Mouse (Mus musculus): ENCODE measurements around the gene Tnfrsf21.

The Tnfrsf21 gene

DNA sequence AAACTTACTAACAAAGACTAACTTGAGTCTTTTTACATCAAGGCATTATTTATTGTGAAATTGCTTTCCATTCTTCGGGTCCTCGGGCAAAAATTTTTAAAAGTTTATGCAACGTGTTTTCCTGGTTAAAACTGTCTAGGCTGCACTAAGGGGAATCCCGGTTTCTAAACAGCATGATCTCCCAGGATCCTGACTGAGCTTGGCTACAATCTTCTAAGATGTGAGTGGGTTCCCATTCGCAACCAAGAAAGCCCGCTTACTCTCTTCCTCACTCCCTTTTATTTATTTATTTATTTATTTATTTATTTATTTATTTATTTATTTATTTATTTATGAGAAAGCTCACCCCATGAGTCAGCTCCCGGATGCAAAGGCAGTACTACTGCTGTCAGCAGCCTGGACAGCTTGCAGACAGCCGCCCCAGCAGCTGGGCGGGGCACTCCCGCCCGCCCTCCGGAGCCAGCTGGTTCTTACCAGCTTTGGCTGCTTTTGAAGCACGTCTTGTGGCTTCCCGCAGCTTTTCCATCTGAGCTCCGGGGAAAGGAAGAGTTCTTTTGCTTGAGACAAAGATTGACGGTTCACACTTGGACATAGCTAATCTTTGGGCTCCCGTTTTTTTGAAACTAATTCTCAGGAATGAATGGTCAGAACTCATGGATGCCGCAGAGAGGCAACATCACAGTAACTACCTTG lies 60.6 kb downstream of the Tnfrsf21 start:
- DNase-seq (ENCODE audit: low read depth, low spot score), result peak; percentile 87

DNA sequence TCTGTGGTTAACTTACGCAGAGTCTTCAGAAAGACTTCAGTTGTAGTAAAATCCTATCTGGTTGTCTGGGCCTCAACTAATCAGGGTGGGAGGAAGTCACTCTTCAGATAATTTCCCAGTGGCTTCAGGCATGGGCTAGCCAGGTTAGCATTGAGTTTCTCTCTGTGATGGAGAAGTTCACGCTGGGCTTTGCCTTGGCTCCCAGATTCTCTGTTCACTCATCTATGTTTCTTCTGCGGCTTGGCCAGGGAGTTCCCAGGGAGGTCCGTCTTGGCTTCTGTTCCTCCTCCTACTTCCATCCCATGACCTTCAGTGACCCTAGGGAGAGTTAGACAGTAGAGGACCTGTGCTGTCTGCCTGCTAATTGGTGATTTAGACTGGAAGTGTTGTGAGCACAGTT lies 61.2 kb downstream of the Tnfrsf21 start:
- no peak for DNase-seq (ENCODE audit: low read depth, low spot score)

DNA sequence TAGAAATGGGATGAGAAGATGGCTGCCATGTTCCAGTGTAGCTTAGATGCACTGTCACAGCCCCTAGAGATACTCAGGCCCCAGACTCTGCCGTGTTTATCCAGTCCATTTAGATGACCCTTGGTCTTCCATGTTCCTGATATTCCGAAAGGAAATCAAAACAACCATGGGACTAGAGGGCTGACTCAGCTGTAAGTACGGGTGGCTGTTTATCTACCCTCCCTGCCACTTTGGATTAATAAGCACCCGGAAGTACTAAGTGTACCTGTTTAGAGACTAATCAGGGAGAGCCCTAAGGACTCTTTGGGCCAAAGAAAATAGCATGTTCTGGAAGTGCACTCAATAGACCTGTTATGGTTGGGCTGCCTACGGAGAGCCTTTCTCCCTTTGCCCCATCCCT lies 64.9 kb downstream of the Tnfrsf21 start:
- DNase-seq (ENCODE audit: low read depth, low spot score), result no peak

DNA sequence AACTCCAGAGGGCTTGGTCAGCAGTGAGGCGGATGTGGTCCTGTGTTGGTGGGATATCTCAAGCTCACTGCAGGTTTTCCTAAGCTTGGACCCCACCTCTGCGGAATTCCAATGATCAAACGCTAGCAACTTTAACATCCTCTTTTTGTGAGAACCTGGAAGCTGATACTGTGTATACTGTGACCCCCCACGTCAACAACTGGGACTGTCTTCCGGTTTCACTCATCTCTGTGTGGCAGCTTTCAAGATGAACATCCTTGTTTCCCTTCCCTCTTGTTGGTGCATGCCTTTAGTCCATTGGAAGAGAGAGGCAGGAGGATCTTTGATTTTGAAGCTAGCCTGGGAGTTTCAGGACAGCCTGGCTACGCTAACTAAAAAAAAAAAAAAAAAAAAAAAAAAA lies 73.1 kb downstream of the Tnfrsf21 start:
- no peak for DNase-seq (ENCODE audit: low read depth, low spot score)

DNA sequence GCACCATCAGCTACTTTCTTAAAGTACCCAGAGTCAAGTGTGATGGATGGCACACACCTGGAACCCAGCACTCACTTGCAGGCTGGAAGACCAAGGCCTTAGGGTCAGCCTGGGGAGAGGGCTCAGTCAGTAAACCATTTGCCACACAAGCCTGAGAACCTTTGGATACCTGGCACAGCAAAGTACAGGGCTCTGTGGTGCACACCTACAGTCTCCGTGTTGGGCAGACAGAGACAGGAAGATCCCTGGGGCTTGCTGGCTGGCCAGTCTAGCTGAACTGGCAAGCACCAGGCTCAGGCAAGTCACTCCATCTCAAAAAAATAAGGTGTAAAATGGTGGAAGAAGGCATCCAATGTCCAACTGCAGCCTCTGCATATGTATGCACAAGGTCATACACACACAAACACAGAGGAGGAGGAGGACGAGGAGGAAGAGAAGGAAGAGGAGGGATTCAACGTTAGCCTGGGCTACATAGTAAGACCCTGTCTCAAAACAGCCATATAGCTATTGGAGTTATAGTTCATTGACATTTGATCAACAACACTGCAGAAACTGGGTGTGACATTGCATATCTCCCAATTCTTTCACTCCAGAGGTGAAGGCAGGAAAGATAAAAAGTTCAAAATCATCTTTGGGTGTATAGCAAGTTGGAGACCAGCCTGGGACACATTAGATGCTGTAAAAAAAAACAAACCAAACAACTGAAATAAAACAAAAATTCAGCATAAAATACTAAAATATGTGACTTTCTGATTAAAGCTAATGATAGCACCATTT lies 74.8 kb downstream of the Tnfrsf21 start:
- DNase-seq (ENCODE audit: low read depth, low spot score), result no peak

DNA sequence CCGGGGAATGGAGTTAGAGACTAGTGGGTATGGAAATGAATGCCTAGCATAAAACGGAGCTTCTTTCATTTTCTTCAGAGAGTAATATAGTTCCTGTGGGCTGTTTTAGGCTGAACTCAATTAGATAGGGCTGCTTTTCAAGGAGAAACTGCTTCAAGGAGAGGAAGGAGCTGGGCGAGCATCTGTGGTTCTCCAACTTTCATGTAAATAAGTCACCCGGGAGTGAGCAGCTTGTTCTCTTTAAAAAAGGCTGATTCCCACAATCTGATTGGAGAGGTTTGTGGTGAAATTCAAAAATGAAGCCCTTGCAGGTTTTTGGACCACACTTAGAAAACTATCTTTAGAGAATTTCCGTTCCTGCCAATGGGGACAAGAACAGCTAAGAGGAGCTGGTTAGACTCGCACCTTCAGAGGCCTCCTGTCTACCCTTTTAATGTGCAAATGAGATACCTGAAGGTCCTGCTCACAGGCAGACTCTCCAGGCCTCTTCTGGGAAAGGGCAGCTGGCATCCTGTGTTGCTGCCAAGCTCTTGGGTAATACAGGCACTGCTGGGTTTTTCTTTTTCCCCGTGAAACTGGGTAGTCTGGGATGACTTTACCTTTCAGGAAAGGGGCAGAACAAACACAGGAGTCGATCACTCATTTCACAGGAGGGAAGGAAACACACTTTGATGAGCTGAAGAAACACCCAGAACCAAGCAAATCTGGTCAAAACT lies 76.1 kb downstream of the Tnfrsf21 start:
- DNase-seq (ENCODE audit: low read depth, low spot score), result no peak

DNA sequence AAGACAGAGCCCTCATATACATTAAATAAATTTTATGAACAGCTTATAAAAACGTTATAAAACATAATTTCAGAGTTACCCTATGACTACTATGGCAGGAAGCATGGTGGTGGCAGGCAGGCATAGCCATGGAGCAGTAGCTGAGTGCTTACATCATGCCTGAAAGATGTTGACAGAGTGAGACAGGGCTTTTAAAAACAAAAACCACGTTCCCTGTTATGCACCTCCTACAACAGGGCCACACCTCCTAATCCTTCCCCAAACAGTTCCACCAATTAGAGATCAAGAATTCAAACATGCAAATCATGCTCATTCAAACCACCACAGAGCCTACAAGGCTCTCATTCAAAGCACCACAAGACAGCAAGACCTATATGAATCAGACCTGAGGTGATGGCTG lies 77.9 kb downstream of the Tnfrsf21 start:
- no peak for DNase-seq (ENCODE audit: low read depth, low spot score)

DNA sequence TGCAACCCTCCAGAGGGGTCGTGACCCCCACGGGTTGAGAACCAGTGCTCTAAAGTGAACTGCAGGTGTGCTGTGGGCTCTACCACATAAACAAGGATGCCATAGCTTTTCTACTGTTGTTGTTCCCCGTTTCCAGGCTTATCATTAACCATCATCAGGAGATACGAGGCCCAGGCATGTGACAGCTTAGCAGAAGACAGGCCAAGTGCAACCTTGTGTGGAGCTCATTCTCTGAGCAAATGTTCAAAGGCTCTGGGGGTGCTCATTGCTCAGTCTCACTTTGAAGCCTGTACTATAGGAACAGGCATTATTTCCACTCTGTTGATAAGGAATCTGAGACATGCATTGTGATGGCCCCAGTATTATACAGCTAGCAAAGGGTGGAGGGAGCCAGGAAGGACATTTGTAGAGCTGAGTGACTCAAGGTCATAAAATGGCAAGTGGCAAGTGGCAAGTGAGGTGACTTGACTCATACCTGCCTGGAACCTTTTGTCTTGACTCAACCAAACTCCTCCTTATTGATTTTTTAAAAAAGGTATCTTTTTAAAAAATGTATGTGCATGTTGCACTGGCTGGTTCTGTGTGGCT lies 80.8 kb downstream of the Tnfrsf21 start:
- no peak for DNase-seq (ENCODE audit: low read depth, low spot score)

DNA sequence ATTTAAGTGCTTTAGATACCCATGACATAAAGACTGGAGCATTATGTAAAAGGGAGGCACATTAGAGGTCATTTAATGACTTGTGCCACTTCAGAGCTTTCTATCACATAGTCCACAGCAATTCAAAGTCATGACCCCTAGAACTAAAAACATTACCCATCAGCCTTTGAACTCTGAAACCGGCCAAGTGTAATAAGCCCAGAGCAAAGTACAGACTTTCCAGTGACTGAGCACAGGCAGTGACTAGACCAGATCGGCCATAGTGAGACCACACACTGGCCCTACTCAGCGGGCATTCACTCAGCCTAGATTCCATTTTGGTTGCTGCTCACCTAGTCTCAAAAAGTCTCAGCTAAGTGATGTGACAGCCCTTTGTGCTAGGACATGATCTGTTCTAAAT lies 89.8 kb downstream of the Tnfrsf21 start:
- no peak for DNase-seq (ENCODE audit: low read depth, low spot score)

DNA sequence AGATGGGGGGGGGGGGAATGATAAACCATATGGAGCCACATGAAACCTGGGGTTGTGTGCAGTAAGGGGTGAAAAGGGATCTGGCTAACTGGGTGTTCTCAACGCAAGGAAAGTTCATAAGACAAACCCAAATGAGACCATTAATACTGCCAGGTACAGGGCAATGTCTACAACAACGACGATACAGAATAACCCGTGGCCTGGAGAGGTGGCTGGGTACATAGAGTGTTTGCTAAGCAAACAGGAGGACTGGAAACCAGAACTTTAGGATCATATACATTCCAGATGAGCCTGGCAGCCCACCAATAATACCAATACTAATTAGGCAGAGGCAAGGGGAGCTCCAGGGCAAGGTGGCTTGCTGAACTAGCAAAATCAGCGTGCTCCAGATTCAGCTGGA lies 91.0 kb downstream of the Tnfrsf21 start:
- no peak for DNase-seq (ENCODE audit: low read depth, low spot score)

DNA sequence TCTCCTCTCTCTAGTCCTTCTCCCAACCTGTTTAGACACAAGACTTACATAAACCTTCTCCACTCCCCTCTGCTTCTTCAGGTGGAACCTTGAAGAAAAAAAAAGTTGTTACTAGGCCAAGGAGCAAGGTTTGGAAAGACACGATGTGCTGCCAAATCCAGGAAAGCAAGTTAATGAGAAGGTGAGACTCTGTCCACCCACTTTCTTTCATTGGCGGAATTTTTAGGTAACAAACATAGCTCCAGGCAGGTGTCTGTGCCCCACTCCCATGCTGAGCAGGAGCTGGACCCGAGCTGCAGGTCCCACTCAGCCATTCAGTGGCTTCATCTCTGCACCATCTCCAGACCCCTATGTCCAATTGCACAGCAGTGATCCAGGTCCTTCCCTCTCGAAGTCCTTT lies 93.1 kb downstream of the Tnfrsf21 start:
- no peak for DNase-seq (ENCODE audit: low read depth, low spot score)

DNA sequence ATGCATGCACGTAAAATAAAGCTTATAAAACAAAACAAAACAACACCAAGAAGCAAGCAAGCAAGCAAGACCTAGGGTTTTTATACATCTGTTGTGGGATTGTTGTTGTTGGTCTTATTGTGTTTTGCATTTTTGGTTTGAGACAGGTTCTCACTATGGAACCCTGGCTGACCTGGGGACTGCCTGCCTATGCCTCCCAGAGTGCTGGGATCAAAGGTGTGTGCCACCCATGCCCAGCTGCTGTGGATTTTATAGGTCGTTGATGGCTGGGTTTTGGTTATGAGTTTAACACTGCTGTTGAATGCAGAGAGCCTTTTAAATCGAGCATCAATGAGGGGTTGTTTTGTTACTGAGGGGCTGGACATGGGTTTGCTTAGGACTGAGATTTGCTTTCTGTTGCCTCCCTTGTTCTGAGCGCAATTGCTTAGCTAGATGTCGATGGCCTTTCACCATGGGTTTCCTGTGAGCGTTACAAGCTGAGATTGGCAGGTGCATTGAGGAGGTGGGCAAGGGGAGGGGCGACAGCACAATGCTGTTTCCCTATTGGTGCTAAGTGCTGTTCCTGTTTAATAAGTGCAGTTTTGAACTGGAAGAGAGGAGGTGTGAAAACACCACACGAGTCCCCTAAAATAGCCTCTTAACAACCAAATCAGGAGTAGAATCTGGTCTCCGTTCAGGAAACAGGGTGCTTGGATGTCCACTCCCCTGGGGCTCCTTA lies 94.0 kb downstream of the Tnfrsf21 start:
- no peak for DNase-seq (ENCODE audit: low read depth, low spot score)

DNA sequence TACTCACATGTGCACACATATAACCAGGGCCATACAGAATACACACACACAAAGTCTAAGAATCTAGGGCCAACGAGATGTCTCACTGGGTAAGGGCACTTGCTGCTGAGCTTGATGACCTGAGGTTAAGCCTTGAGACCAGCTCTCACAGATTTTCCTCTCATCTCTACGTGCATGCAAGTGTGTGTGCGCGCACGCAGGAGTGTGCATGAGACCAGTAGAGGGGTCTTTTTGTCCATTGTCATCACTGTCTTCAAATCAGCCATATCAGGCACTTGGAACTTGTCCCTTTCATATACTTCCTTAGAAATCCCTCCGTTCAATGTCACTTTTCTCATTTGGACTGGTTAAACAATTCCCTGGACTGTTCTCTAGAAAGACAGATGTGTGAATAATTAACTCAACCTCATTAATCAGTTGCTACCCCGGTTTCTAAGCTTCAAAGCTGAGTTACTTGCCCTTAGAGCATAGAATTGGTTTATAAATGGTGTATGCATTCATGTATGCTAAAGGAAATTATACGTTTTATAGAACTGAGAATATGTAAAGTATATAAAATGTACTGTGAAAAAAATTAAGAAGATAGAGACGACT lies 97.1 kb downstream of the Tnfrsf21 start:
- DNase-seq (ENCODE audit: low read depth, low spot score), result no peak

DNA sequence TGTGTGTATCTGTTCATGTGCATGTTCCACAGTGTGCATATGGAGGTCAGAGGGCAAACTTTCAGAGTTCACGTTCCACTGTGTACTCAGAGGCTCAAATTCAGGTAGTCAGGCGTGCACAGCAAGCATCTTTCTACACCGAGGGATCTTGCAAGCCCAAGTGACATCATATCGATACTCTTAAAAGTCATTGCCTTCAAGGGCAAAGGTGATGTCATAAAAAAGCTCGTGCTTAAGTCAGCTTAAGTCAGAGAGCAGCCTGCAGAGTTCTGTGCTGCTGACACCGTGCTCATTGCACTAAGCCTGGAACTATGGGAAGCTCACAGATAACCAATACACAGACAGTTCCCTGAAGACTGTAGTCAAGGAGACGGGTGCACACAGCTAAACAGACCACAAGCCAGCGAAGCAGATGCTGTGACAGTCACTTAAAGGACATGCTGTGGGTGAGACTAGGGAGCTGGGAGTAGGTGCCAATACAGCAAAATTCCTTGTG lies 97.8 kb downstream of the Tnfrsf21 start:
- no peak for DNase-seq (ENCODE audit: low read depth, low spot score)

DNA sequence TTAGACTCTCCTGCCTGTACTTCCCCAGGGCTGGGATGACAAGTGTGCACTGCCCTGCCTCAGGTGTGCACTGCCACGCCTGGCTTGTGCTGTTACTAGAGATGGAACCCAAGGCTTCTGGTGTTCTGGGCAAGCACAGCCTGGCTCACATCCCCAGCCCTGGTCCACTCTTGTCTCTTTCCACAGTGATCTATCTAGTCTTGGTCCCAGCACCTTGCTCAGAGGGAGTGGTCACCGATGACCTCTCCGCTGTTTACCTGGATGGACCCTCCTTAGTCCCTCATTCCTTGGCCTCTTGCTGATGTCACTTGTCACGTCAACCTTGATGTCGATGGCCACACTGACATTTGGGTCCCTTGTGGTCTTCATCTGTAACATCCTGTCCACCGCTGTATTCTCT lies 98.6 kb downstream of the Tnfrsf21 start:
- DNase-seq (ENCODE audit: low read depth, low spot score), result no peak

DNA sequence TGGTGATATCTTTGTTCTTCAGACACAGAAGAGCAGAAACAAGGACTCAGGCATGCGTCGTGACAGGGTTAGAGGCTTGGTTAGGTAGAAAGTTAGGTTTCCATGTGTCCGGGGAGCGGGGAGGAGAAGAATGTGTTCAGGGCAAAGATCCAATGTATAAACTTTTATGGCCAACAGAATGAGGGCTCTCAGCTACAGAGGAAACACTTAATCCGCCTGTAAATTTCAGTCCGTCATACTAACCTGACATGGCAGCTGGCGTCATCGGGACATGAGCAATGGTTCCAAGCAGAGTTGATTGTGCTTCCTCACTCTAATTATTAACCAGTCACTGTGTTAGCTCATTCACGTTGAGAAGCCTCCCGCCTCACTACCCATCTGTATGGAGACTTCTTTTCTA lies 100.4 kb downstream of the Tnfrsf21 start:
- DNase-seq (ENCODE audit: low read depth, low spot score), result no peak

DNA sequence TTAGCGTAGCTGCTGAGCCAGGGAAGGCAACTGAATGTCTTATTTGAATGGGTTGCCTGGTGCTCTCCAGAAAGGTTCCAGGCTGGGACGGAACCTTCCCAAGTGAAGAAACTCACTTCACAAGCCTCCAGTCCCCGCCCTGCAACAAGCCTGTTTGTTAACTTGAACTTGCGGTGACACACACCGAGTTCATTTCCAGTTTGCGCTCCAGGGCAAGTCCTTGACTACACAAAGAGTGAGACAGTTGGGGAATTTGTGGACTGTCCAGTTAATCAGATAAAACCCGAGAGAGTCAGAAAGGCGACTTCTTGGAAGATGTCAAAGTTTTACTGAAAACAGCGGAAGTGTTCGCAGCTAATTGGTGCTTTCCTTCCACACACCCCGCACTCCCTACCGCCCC lies 103.1 kb downstream of the Tnfrsf21 start:
- no peak for DNase-seq (ENCODE audit: low read depth, low spot score)

DNA sequence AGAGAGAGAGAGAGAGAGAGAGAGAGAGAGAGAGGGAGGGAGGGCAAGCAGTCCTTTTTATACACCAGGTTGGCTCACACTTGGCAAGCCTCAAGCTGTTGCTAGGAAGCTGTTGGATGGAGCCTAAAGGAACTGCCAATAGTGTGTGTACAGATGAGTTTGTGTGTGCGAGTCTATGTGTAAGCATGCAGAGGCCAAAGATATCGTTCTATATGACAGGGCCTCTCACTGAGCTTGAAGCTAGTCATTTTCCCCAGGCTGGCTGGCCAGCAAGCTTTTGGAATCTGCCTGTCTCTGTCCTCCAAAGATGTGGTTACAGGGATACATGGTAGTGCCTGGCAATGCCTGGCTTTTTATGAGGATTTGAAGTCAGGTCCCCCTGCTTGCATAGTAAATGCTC lies 104.7 kb downstream of the Tnfrsf21 start:
- DNase-seq (ENCODE audit: low read depth, low spot score), result no peak

DNA sequence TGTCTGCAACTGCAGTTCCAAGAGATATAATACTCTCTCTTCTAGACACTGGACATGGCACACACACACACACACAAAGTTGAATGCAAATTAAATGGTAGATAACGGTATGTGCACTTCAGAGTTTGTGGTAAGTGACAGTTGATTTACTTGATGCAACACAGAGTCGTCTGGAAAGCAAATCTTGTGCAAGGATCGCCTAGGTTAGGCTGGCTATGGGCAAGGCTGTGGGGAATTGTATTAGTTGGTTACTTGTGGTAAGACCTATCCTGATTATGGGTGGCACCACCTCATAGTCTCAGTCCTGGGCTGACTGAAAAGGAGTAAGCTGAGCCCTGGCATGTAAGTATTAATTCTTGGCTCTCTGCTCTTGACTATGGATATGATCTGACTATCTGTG lies 112.0 kb downstream of the Tnfrsf21 start:
- no peak for DNase-seq (ENCODE audit: low read depth, low spot score)

DNA sequence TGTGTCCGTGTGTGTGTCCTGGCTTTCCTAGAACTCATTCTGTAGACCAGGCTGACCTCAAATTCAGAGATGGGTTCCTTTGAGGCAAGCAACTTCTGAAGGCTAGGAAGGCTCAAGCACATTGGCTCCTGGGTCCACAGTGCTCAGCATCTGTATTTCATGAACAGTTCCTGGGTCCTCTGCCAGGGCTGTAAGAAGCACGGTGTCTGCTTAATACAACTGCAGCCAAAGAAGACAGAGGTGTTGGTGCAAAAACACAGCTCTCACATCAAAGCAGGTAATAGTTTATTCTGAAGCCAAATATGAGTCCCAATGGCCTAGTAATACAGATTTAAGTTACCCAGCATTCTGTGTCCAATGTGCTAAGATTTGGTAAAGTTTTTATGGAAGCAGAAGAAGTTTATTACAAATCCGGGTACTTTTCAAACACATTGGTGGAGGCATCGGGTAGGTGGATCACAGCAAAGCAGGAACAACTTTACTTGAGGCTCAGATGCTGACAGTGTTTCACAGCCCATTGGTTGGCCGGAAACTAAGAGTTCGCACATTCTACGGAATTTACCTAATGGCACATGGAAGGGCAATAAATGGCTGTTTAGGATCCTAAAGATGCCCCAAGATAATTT lies 112.7 kb downstream of the Tnfrsf21 start:
- no peak for DNase-seq (ENCODE audit: low read depth, low spot score)

All from mesoderm, embryonic 11.5 days (tissue).